Mouse (Mus musculus) heart, postnatal 0 days (tissue): ENCODE measurements at regions not wholly inside any gene's neighbourhood (a gene's known extent, or its start where the extent isn't known, plus 50 kb on each side); places are given as distances from the start of the nearest gene placed in this dataset.

ENCODE experiments used
- CTCF ChIP-seq: IDR thresholded peaks from 2 replicates; pipeline ENCODE4 v1.5.1; 2016; ENCODE audit warnings: antibody characterized with exemption, control low read depth, low read depth
- EP300 ChIP-seq: IDR thresholded peaks from 2 replicates; pipeline ENCODE4 v1.6.1; 2016; ENCODE audit warnings: antibody characterized with exemption, low read depth

DNA sequence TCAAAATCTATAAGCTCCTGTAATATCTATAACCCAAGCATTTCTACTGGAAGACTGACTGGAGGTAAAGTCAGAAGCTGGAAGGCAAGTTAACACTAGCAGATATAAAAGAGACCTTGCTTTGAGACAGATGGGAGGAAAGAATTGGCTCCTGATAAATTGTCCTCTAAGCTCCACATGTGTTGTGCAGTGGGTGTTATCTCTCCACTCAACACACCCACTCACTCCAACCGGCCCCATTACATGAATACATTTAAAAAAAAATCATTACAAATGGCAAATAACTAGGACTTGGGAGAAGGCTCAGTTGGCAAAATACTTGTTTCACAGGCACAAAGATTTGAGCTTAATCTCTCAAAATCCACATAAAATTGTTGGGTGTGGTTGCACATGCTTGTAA is 304.4 kb downstream of the Btg1 start:
- no peak for TF ChIP-seq CTCF
- no peak for TF ChIP-seq EP300
